Mouse (Mus musculus): ENCODE results near the gene Il23r.
A peak's percentile ranks its signal among the peaks of the same experiment; 100 is the strongest.

The Il23r gene

GRCm38 (mm10) chr6:67431808-67432207 is 59.8 kb downstream of the Il23r start:
- no peak for DNase-seq (ENCODE audit: low spot score in 2 of 2)

- DNase-seq (ENCODE audit: low spot score in 2 of 2), result no peak
Measured at GRCm38 (mm10) chr6:67421761-67422160, 69.9 kb downstream of the Il23r start.

- DNase-seq (ENCODE audit: low spot score in 2 of 2), result no peak
Measured at GRCm38 (mm10) chr6:67416557-67416956, 75.1 kb downstream of the Il23r start.

- no peak for DNase-seq (ENCODE audit: low spot score in 2 of 2)
Measured at GRCm38 (mm10) chr6:67415276-67415675, 76.4 kb downstream of the Il23r start.

DNA sequence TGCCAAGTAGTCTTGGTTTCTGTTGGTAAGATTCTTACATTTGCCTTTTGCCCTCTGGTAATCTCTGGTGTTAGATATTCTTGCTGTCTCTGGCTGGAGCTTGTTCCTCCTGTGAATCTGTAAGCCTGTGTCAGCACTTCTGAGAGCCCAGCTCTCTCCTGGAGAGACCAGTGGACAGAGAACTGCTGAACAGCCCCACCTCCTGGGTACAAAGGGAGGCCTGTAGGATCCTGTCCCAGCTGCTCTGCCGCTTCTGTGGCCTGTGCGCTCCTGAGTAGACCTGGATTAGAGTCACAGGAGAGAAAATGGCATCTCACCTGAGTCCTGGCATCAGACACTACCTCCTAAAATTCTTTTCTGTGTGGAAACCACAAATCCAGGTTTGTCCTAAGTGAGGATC is 78.3 kb downstream of the Il23r start:
- no peak for DNase-seq (ENCODE audit: low spot score in 2 of 2)

DNA sequence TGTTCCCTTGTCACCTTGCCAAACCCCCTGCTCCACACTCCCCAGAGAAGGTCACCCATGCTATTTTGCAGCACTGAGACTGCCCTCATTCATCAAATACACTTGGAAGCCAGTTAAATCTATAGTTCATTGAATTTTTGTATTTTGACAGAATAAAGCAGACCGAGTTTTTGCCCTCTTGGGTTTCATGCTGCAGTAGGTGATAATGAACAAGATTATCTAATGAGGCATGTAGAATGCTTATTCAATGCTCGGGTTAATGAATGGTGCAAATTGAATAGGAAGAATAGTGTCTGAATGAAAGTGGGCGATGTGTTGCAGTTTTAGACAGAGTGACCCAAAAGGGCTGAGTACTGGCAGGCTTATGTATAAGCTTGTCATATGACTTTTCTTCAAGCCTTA is 86.4 kb downstream of the Il23r start:
- DNase-seq (ENCODE audit: low spot score in 2 of 2), result no peak

DNA sequence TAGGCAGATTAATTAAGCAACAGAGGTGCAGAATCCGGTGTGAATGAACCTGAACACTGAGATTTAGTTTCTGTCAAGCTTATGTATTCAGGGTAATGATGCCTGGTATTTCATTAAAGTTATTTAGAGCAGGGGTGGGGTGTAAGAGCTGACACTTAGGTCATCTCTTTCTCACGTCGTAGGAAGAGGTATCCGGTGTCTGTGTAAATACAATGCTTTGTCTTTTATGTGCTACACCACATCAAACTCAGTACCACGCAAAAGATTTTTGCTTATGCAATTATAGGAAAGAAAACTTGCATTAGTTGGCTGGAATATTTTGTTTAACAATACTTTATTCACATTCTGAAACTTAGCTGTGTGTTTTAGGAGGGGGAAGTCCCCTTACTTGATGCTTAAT is 92.1 kb downstream of the Il23r start:
- DNase-seq (ENCODE audit: low spot score in 2 of 2), result no peak

- DNase-seq (ENCODE audit: low spot score in 2 of 2), result peak in 1 of 2 experiments; percentile 24
Measured at GRCm38 (mm10) chr6:67375982-67376391, 115.7 kb downstream of the Il23r start, which contains the start of gene Il12rb2. Gene Il12rb2, minus strand, starts transcription at chr6:67376188.
